Mouse (Mus musculus) B cell, adult 67 days (primary cell): ENCODE measurements around the gene Rab13. TPM values are rescaled to one million over a fixed set of nuclear protein-coding genes. Genes with fewer than 3 reads are reported as not detected.

Source experiments
- total RNA-seq, 2 experiments: library from RNA; stranded (reverse); gene quantifications; 4 replicates each; pipeline ENCODE4 v1.2.4; 2023

Gene Rab13
- total RNA-seq, result not detected

GRCm38 (mm10) chr3:90213377-90213866, at the start of gene Rab13, which contains the start of gene Rps27:
Gene Rab13, plus strand, starts transcription at chr3:90213695.
Gene Rps27, minus strand, starts transcription at chr3:90213651.

GRCm38 (mm10) chr3:90231507-90232333, 18.2 kb downstream of the Rab13 start, which contains the start of gene Jtb:
Gene Jtb, plus strand, starts transcription at chr3:90231597.

GRCm38 (mm10) chr3:90242984-90243775, 29.7 kb downstream of the Rab13 start, which contains the start of gene Creb3l4:
Gene Creb3l4, minus strand, starts transcription at chr3:90243512.

GRCm38 (mm10) chr3:90247960-90248745, 34.7 kb downstream of the Rab13 start, which contains the start of gene Slc39a1:
Gene Slc39a1, plus strand, starts transcription at chr3:90248172.

GRCm38 (mm10) chr3:90253653-90254418, 40.3 kb downstream of the Rab13 start, which contains the start of gene Crtc2:
Gene Crtc2, plus strand, starts transcription at chr3:90254163.

GRCm38 (mm10) chr3:90265034-90265931, 51.8 kb downstream of the Rab13 start, which contains the start of gene Dennd4b:
Gene Dennd4b, plus strand, starts transcription at chr3:90265185.

Other genes with a start within 250 kb of the Rab13 start
- 10 to 100 TPM; 57.4 to 62.6 TPM for gene Hax1, start 214.9 kb upstream of the Rab13 start, total RNA-seq
- gene 4933434E20Rik, start 162.1 kb upstream of the Rab13 start, total RNA-seq, result 100 to 1,000 TPM; 127 to 129 TPM
- 100 to 1,000 TPM; 320 to 321 TPM for gene Ubap2l, start 161.1 kb upstream of the Rab13 start, total RNA-seq
- gene Tpm3, start 141.0 kb upstream of the Rab13 start, total RNA-seq, result 100 to 1,000 TPM; 521 to 571 TPM
- gene Nup210l, start 109.6 kb upstream of the Rab13 start, total RNA-seq, result 1 to 10 TPM; 1.7 to 2.3 TPM
- over 10,000 TPM; 10,037 to 10,069 TPM for gene Rps27, start within 50 bp of the Rab13 start, total RNA-seq
- 10 to 100 TPM; 88.8 to 93.1 TPM for gene Jtb, start 17.9 kb downstream of the Rab13 start, total RNA-seq
- not detected for gene Creb3l4, start 29.8 kb downstream of the Rab13 start, total RNA-seq
- gene Slc39a1, start 34.5 kb downstream of the Rab13 start, total RNA-seq, result 10 to 100 TPM; 33.9 to 37.5 TPM
- 100 to 1,000 TPM; 193 to 194 TPM for gene Crtc2, start 40.5 kb downstream of the Rab13 start, total RNA-seq
- gene Dennd4b, start 51.5 kb downstream of the Rab13 start, total RNA-seq, result 100 to 1,000 TPM; 180 TPM
- gene Gatad2b, start 79.5 kb downstream of the Rab13 start, total RNA-seq, result 100 to 1,000 TPM; 120 to 129 TPM
- gene Slc27a3, start 176.2 kb downstream of the Rab13 start, total RNA-seq, result 1 to 10 TPM; 1.4 to 3.3 TPM
- gene Ints3, start 219.9 kb downstream of the Rab13 start, total RNA-seq, result 10 to 100 TPM; 60.8 to 63.6 TPM